Mouse (Mus musculus) layer of hippocampus, adult 11-12 months (tissue): Measurements from ENCODE around the gene Ubac1.

ENCODE experiments used
- DNase-seq: peaks from one replicate; pipeline ENCODE4 v3.0.0; 2022; ENCODE audit warnings: low spot score

Gene Ubac1

DNA sequence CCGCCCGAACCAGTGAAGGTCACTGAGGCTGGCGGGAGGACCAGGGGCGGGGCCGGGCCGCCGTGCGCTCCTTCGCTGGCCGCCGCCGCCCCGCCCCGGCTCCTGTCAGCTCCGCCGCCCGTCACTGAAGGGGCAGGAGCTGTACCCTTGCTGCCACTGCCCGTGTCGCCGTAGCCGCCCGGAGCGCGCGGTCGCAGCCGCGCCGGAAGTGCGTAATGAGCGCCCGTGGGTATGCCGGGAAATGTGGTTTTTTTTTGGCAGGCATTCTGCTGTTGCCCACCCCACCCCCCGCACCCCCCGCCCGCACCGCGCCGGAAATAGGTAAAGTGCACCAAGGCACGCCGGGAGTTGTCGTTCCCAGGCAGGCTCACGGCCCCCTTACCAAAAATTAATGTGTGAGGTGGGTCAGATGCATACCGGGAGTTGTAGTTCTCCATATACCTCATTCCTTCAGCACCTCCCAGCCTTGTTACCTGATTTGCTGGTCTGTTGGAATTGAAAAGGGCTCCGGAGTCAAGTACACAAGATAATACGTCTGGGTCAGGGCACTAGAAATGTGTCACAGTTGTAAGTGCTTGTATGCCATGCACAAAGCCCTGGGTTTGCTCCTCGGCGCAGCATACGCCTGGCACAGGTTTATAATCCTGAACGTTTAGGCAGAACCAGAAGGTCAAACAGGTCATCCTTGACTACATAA lies at the start of gene Ubac1:
Ubac1 (minus strand) TSS at position 187 of the 697 bp plus-strand sequence.
- DNase-seq = peak; percentile 91

DNA sequence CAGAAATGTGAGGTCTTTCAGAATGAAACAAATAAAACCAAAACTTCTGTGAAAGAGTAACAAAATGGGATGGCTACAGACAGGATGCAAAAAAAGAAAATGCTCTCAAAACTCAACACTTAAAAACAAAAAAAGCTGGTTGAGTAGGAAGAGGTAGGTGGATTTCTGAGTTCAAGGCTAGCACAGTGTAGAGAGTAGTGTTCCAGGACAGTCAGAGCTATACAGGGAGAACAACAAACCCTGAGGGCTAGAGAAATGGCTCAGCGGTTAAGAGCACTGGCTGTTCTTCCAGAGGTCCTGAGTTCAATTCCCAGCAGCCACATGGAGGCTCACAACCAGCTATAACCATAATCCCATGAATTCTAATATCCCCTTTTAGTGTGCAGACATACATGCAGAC lies 47.0 kb upstream of the Ubac1 start:
- DNase-seq = no peak

DNA sequence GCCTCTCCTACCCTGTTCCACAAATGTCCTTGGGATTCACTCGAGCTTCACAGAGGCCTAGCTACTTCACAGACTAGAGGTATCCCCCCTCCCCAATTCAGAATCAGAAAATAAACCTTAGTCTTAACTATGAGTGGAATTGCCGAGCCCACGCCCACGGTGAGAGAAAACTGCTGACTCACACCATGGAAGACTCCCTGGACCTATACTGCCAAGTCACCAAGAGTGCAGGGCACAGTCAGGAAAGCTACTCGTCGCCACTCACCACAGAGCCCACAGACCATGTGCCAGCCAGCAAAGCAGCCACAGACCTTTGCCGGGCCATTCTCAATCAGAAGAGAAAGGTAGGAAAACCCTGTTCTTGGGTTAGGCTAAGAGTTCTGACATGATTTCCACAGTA lies 46.6 kb upstream of the Ubac1 start:
- DNase-seq = no peak

DNA sequence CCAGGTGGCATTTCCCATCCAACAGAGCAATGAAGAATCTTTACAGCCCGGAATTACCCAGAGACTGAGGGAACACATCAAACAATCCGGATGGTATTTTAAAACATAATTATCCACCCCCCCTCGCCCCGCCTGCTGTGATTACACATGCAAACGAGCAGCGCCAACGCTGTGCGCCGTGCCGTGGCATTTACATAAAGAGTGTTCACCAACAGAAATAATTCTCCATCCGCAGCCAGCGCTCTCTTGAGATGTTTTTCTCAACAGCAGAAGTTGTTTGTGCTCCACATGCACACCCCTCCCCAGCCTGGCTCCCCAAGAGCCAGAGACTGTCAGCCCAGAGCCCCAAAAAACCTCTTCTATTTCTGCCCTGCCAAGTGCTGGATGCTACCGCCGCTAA lies 45.0 kb upstream of the Ubac1 start:
- DNase-seq = peak; percentile 73

DNA sequence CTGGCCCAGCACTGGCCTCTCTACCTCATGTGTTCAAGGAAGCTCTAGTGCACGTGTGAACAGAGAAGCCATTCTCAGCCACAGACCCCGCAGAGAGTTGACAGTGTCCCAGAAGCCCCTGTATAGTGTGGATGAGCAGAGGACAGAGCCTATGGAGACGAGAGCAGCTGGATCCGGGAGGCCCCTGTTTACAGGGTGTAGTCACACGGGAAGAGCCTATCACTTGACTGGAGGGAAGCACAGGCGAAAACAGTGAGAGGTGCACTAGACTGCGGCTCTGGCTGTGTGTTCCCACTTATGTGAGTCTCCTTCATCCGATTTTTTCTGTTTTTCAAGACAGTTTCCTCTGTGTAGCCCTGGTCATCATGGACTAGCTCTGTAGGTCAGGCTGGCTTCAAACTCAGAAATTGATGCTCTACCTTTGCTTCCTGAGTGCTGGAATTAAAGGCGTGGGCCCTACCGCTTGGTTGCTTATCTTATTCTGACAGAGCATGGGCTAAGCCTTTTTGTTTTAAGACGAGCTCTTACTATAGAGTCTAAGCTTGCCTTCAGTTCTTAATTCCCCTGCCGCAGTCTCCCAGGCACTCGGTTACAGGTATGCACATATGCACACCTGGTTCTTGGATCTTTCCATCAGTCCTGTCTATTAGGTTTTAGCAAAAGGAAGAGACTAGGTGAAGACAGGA lies 41.3 kb upstream of the Ubac1 start:
- DNase-seq = no peak

DNA sequence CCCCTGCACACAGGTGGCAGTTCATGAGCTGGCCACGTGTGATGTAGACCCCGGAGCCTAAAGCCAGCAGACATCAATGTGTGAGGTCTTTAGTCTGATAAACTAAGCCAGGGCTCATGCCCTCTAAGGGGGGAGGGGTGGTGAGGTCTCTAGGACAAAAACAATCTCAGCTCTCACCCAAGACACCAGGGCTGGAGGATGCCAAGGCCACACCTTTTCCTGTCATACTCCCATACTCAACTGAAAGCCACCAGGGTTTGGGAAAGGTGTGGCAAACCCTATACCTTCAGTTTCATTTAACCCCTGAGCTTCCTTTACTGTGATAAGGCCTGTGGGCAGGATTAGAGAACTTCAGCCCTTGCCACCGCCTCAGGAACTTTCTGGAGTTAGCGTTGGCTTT lies 40.7 kb upstream of the Ubac1 start:
- no peak for DNase-seq

DNA sequence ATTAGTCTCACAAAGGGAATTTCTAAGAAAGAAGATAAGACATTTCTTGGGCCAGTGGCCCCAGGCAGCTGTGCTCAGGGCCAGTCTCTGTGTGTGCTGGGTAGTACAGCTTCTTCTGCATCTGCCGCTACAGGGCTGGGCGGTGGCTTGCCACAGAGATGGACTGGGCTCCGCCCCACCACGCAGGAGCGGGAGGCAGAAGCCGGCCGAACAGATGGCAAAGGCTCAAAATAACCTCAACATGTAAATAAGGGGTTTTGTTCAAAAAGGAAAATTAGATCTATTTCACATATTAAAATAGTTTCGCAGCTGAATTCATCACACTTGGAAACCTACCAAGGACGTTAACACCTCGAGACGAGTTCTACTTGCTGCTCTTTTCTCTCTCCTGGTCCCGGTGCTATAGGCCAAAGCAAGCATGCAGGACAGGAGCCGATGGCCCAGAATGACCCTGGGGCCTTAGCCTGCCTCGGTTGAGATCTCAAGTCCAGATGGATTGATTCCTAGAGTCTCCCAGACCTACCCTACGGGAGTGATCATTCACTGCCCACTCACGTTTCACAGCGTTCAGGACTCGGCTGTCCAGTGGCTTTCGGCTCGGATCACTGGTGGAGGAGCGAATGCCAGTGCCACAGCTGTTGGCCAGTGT lies 39.6 kb upstream of the Ubac1 start:
- DNase-seq = no peak

DNA sequence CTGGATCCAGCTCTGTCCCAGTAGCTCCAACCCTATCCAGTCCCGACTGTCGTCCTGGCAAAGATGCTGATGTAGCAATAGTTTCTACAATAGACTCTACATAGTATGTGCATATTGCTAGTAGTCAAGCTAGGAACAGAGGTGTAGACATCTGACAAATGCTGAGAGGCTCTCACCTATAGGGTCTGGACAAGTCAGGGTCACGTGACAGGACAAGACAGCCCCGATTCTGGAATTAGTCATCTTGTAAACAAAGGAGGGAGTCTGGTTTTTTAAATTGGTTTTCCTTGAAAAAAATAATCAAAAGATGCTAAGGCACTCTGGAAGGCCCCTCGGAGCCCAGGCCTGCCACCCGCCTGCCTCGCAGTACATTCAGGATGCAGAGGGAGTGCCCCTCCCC lies 35.5 kb upstream of the Ubac1 start:
- DNase-seq = no peak

DNA sequence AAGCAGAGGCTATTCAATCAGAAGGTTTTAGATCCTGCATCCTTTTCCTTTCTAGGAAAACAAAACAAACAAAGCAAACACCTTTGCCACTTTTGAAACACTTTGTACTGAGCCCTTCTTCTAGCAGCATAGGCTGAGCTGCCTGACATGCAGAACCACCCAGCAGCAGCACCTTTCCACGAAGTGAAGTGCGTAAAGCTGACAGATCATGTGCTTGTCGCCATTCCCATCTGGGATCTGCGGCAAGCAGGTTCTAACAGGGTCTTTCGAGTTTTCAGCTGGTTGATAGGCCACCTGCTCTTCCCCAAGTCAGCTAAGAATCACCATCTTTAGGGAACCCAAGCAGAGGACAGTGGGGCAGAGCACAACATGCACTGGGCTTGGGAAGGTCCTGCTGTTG lies 34.7 kb upstream of the Ubac1 start:
- no peak for DNase-seq

DNA sequence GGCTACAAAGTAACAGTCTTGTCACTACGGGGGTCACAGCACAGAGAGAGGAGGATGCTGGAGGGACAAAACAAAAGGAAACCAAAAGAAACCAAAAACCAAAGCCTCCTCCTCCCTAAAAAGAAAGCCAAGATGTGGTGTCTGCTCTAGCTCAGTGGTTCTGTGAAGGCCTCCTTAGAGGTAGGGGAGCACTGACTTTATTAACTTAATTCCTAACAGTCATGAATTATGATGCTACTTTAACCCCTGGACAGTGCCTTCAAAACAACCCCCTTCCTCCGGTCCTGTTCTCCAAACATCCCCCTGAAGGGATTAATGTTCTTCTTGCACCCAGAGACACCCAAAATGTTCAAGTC lies 34.2 kb upstream of the Ubac1 start:
- no peak for DNase-seq

DNA sequence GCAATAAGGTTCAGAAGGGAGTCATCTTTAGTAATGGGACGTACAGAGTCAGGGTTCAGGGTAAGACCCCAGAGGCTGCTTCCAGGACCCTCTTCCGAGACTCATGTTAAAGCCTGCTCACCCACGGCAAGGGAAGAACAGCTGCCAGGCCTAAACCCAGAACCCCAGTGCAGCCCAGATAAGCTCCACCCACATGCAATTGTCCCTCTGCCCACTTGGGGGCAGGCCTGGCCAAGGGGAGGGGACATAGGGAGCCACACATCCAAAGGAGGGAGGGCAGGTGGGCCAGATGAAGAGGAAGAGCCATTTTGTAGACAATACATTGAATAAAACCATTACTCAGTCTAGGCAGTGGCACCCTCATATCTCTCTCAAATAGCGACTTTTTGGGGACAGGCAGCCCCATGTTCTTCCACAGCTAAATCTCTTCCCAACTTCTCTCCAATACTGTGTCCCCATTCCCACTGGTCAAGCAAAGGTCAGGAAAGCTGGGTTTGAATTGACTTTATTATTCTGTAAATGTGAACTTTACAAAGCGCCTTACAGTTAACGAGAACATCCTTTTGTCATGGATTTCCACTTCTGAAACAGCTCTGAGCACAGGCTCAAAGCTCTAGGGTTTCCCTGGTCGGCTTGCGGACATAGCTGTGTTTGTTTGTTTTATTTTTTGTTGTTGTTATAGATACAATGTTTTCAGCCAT lies 33.6 kb upstream of the Ubac1 start:
- peak; percentile 62 for DNase-seq

DNA sequence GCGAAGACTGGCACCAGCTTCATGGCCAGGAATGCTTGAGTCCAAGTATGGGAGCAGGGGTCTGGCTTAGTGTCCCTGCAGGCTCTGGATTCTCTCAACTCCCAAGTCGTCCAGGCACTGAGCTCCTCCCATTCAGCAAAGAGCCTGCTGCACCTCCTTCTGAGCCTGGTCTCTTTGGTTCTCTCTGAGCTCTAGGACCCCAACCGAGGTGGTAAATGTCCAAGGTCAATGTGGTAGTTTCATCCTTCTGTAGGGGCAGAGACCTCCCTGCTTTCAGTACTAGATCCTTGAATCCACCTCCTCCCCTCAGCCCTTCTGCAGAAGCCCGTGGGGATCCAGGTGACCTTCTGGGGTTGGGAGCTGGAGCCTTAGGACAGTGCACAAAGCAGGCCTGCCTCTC lies 31.3 kb upstream of the Ubac1 start:
- no peak for DNase-seq

DNA sequence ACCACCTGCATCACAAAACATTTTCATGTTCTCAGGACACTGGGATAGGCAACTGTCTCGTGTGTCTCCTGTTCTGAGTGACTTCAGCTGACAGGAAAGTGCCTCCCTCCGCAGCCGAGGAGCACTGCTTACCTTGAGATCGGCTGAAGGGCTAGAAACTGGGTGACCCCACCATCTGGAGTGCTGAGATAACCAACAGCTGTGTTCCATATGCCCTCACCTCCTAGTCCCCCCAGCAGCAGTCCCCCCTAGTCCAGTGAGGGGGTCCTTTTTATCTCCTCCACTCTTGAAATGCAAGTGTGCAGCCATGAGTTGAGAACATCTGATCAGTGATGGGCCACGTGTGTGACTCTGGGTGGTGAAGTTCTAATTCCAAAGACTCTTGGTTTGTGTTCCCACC lies 27.3 kb upstream of the Ubac1 start:
- no peak for DNase-seq

DNA sequence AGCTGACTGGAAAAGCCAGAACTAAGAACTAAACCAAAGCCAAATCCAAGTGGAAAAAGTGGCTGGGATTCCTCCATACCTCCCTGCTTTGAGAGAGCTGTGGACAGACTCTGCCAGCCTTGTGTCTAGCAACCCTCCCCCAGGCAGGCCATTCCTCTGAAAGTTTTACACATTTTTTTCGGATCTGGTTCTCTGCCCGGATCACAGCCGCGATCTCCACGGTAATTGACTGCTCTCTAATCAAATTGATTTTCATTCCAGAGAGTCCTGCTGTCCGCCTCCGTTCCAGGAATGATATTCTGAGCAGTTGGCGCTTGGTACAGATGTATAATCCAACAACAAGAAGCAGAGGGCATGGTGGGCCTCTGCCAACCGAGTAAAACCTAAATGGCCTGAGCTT lies 22.7 kb upstream of the Ubac1 start:
- peak; percentile 31 for DNase-seq

DNA sequence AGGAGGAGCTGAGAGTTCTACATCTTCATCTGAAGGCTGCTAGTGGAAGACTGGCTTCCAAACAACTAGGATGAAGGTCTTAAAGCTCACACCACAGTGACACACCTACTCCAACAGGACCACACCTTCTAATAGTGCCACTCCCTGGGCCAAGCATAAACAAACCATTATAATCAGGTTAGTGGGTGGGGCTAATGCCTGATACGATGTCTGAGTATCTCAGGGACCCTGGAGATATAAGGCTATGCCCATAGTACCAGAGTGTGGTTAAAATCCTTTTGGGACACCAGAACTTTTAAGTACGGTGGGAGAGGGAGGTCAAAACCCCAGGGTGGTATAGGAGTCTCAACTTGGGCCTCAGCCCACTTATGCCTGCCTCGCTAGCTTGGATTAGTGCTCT lies 21.1 kb upstream of the Ubac1 start:
- DNase-seq = no peak

DNA sequence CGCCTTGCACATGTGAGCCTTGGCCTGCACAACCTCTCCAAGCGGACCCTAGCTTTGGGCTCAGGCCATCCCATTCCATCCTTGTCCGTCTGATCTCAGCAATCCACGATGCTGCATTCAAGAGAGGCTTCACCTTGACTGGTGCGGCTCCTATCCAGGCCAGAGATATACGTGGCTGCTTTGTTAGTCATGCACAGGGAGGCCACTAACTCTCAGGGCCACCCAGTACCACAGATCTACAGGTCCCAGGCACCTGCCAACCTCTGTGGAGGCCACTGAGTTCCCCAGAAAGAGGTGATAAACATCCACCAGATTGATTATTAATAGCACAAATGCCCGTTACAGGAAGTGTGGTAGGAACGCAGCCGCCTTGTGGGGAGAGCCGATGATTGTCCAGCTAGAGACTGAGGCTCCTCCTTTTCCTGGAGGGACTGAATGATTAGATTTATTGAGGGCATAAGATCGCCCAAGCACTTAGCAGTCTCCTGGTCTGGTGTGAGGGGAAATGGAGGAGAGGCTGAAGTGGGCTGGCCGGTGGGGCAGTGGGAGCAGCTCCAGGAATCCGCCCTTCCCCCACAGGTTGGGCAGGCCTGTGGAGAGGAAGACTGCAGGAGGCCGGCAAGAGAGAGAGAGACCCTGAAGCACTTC lies 19.7 kb upstream of the Ubac1 start:
- no peak for DNase-seq

DNA sequence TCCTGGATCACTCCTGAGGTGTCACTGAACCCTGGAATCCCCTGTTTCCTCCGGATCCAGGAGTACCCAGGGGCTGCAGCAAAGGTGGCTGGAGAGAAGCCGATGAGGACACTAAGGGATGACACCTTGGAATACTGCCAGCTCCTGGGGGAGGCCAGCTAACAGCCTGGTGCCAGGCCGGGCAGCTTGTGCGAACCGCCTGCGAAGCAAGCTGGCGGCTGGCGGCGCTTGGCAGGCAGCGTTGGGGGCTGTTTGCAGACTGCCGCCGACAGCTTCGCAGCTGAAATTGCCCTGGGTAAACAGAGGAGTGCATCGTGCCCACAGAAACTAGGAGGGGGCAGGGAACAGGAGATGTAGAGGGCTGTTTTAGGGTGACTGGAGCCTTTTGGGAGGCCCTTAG lies 18.4 kb upstream of the Ubac1 start:
- DNase-seq = peak; percentile 69

DNA sequence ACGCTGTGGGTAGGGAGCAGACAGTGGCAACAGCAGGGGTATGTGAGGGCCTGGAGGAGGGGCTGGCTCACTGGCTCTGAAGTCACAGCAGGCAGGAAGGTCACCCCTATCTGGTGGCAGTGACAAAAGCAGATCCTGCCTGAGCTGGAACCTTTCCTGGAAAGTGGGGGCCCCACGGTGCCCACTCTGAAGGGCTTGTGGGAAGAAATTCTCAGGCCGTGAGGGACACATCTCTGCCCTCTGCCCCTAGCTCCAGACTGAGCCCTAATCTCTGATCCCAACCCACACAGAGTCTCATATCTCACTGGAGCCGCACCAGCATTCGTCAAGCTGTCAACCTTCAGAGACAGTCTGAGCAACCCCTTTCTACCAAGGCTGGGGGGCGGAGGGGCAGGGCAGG lies 15.8 kb upstream of the Ubac1 start:
- no peak for DNase-seq

DNA sequence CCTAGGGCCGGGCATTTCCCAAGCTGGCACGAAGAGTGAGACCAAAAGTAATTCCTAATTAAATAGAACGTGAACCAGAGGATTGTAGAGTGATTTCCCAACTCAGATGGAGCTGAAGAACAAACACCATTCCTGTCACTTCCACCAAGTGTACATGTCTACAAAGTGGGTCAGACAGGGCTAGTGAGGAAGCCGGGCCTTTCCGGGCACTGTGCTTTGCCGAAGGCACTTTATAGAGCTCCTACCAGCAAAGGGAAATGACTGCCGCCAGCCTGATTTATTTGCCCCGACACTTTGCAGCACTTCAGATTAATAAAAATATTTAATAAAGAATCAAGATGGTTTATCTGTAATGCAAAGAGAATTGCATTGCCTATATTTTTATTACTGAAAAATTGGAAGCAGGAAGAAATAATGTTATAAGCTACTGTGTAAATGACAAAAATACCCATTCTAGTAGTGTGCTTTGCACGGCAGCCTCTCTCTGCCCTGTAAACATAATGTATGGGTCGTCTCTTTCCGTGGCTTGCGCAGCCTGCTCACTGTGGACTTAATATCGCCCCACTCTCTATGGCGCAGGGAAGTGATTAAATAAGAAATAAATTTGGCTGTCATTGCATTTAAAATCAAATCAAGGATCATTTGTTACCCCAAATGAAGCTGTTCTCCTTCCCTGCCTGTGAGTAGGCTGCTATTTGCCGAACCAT lies 12.9 kb upstream of the Ubac1 start:
- DNase-seq = no peak

DNA sequence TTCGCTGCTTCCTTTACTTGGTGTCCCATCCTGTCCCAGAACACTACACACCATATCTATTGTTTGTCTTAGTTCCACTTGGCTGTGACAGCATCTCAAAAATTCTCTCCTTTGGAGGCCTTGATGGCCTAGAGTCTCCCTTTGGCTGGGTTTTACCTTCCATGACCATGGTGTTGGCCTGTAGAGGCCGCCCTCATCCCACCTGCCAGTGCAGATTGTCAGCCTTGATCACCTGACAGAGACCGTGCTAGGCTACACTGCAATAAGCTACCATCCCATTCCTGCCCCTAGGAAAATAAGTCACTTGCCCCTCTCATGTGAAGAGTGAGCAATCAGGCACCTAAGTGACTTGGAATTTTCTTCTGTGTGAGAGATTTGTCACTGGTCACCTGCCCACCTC lies 8.7 kb upstream of the Ubac1 start:
- DNase-seq = no peak

DNA sequence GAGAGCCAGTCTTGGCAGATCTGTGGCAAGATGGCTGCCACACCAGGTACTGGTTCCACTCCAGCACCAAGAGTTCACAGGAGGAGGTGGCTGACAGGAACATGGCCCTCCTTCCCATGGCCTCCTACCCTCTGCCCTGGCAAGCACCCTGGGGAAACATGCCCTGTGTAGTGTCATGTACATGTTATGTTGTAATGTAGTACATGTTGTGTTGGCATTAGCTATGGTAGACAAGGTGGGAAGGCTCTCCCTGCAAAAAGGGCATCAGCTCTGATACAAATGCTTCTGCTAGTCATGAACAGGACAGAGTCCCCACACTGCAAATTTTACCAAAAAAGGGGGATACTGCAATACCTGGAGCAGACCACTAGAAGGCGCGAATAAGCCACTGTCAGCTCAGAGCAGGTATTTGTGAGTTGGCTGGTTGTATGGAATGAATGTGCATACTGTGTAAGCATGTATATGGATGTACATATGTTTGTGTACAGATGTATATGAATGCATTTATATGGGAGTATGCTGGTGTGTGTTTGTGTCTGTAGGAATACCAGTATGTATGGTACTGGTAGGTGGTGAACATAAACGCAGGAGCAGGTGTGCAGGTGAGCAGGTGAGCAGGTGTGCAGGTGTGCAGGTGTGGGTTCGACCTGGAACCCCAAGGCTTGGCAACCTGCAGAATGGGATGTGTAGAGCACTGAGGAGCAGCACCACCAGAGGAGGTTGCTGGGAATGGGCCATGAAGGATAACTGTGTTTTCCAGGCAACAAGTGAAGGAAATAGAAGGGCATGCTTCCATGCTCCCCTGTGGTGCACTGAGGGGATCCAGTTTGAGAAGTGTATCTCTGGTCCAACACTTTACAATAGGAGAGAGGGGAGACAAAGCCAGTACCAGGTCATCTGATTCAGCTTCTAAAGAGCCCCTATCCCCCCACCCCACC lies 2.9 kb upstream of the Ubac1 start:
- peak; percentile 48 for DNase-seq
